Mouse (Mus musculus): ENCODE results near the gene Ryr1. TPM values are rescaled to one million over a fixed set of nuclear protein-coding genes. Genes with fewer than 3 reads are reported as not detected.
A peak's percentile ranks its signal among the peaks of the same experiment; 100 is the strongest.

The Ryr1 gene
- polyA plus RNA-seq, 1 experiment from 2014 or later = 0.49 TPM

- H3K4me3 ChIP-seq = peak overlapping the region; percentile 61
- no peaks in the 10 kb centered on the region for H3K27me3 ChIP-seq (ENCODE audit: low read depth, poor library complexity, severe bottlenecking)
- H3K27ac ChIP-seq (replicated peaks) = peak overlapping the region; percentile 85
- H3K4me1 ChIP-seq = peaks cover 30% of the 10 kb centered on the region
- H3K9me3 ChIP-seq (replicated peaks) = peaks cover 8% of the 10 kb centered on the region; the same call in 1 of the 2 replicates
- WGBS = under 1% methylated on average over 11 of the region's 11 CpGs
- H3K36me3 ChIP-seq = no peaks in the 10 kb centered on the region
- DNase-seq (ENCODE audit: low spot score) = peak; percentile 89
Observed at GRCm38 (mm10) chr7:29039604-29039984, 85.4 kb downstream of the Ryr1 start.

GRCm38 (mm10) chr7:29037261-29037660 lies 87.7 kb downstream of the Ryr1 start:
- no peak overlapping the region for H3K4me3 ChIP-seq
- H3K9me3 ChIP-seq (replicated peaks) = peaks cover 8% of the 10 kb centered on the region; the same call in 1 of the 2 replicates
- 87% methylated on average over 6 of the region's 6 CpGs for WGBS
- no peak for DNase-seq (ENCODE audit: low spot score)
- no peak overlapping the region for H3K27ac ChIP-seq (replicated peaks)
- no peaks in the 10 kb centered on the region for H3K36me3 ChIP-seq
- H3K27me3 ChIP-seq (ENCODE audit: low read depth, poor library complexity, severe bottlenecking) = no peaks in the 10 kb centered on the region
- peaks cover 13% of the 10 kb centered on the region for H3K4me1 ChIP-seq

GRCm38 (mm10) chr7:29032685-29033084 lies 92.3 kb downstream of the Ryr1 start:
- H3K4me3 ChIP-seq = no peak overlapping the region
- H3K27me3 ChIP-seq (ENCODE audit: low read depth, poor library complexity, severe bottlenecking) = no peaks in the 10 kb centered on the region
- WGBS = 84% methylated on average over 5 of the region's 5 CpGs
- no peaks in the 10 kb centered on the region for H3K4me1 ChIP-seq
- no peaks in the 10 kb centered on the region for H3K36me3 ChIP-seq
- DNase-seq (ENCODE audit: low spot score) = no peak
- peaks cover 8% of the 10 kb centered on the region; the same call in 1 of the 2 replicates for H3K9me3 ChIP-seq (replicated peaks)
- no peak overlapping the region for H3K27ac ChIP-seq (replicated peaks)

- H3K27me3 ChIP-seq (ENCODE audit: low read depth, poor library complexity, severe bottlenecking) = no peaks in the 10 kb centered on the region
- H3K27ac ChIP-seq (replicated peaks) = no peak overlapping the region
- no peak overlapping the region for H3K4me3 ChIP-seq
- H3K36me3 ChIP-seq = no peaks in the 10 kb centered on the region
- no peak for DNase-seq (ENCODE audit: low spot score)
- 92% methylated on average over 10 of the region's 10 CpGs for WGBS
- no peaks in the 10 kb centered on the region for H3K4me1 ChIP-seq
- H3K9me3 ChIP-seq (replicated peaks) = peaks cover 11% of the 10 kb centered on the region; the same call in 1 of the 2 replicates
Observed at GRCm38 (mm10) chr7:29031641-29032040, 93.3 kb downstream of the Ryr1 start.

GRCm38 (mm10) chr7:29029690-29030656 lies 95.0 kb downstream of the Ryr1 start:
- Histone ChIP-seq H3K4me1 (no peaks in the 10 kb centered on the region), H3K9me3 (replicated peaks) (peaks cover 5% of the 10 kb centered on the region; the same call in 1 of the 2 replicates), H3K36me3 (no peaks in the 10 kb centered on the region), H3K27ac (replicated peaks) (no peak overlapping the region), H3K27me3 (ENCODE audit: low read depth, poor library complexity, severe bottlenecking) (no peaks in the 10 kb centered on the region), H3K4me3 (no peak overlapping the region)
- no peak for DNase-seq (ENCODE audit: low spot score)
- WGBS = 90% methylated on average over 14 of the region's 14 CpGs

- Histone ChIP-seq H3K4me3 (no peak overlapping the region), H3K27ac (replicated peaks) (no peak overlapping the region), H3K27me3 (ENCODE audit: low read depth, poor library complexity, severe bottlenecking) (no peaks in the 10 kb centered on the region), H3K4me1 (no peaks in the 10 kb centered on the region), H3K9me3 (replicated peaks) (0 out of 2 replicates have a peak, but pooled peaks cover 3% of the 10 kb centered on the region), H3K36me3 (no peaks in the 10 kb centered on the region)
- WGBS = 90% methylated on average over 6 of the region's 6 CpGs
- DNase-seq (ENCODE audit: low spot score) = no peak
Observed at GRCm38 (mm10) chr7:29028761-29029160, 96.2 kb downstream of the Ryr1 start.

GRCm38 (mm10) chr7:29026811-29027210 lies 98.2 kb downstream of the Ryr1 start:
- Histone ChIP-seq H3K36me3 (no peaks in the 10 kb centered on the region), H3K9me3 (replicated peaks) (0 out of 2 replicates have a peak, but pooled peaks cover 3% of the 10 kb centered on the region), H3K27ac (replicated peaks) (no peak overlapping the region), H3K27me3 (ENCODE audit: low read depth, poor library complexity, severe bottlenecking) (no peaks in the 10 kb centered on the region), H3K4me3 (no peak overlapping the region), H3K4me1 (no peaks in the 10 kb centered on the region)
- 74% methylated on average over 4 of the region's 4 CpGs for WGBS
- no peak for DNase-seq (ENCODE audit: low spot score)

- Histone ChIP-seq H3K4me3 (no peak overlapping the region), H3K36me3 (no peaks in the 10 kb centered on the region), H3K27ac (replicated peaks) (no peak overlapping the region), H3K9me3 (replicated peaks) (0 out of 2 replicates have a peak, but pooled peaks cover 3% of the 10 kb centered on the region), H3K4me1 (no peaks in the 10 kb centered on the region), H3K27me3 (ENCODE audit: low read depth, poor library complexity, severe bottlenecking) (peaks cover 4% of the 10 kb centered on the region)
- 89% methylated on average over 5 of the region's 5 CpGs for WGBS
- no peak for DNase-seq (ENCODE audit: low spot score)
Observed at GRCm38 (mm10) chr7:29026195-29026594, 98.8 kb downstream of the Ryr1 start.

GRCm38 (mm10) chr7:29025566-29025965 lies 99.4 kb downstream of the Ryr1 start:
- Histone ChIP-seq H3K9me3 (replicated peaks) (0 out of 2 replicates have a peak, but pooled peaks cover 3% of the 10 kb centered on the region), H3K27ac (replicated peaks) (no peak overlapping the region), H3K4me1 (no peaks in the 10 kb centered on the region), H3K4me3 (no peak overlapping the region), H3K27me3 (ENCODE audit: low read depth, poor library complexity, severe bottlenecking) (peaks cover 10% of the 10 kb centered on the region), H3K36me3 (no peaks in the 10 kb centered on the region)
- DNase-seq (ENCODE audit: low spot score) = no peak
- 85% methylated on average over 7 of the region's 7 CpGs for WGBS

GRCm38 (mm10) chr7:29023514-29023913 lies 101.5 kb downstream of the Ryr1 start:
- Histone ChIP-seq H3K36me3 (no peaks in the 10 kb centered on the region), H3K9me3 (replicated peaks) (0 out of 2 replicates have a peak, but pooled peaks cover 3% of the 10 kb centered on the region), H3K27me3 (ENCODE audit: low read depth, poor library complexity, severe bottlenecking) (peaks cover 31% of the 10 kb centered on the region), H3K4me3 (no peak overlapping the region), H3K27ac (replicated peaks) (no peak overlapping the region), H3K4me1 (peaks cover 12% of the 10 kb centered on the region)
- no peak for DNase-seq (ENCODE audit: low spot score)
- 91% methylated on average over 8 of the region's 8 CpGs for WGBS

- peaks cover 41% of the 10 kb centered on the region for H3K27me3 ChIP-seq (ENCODE audit: low read depth, poor library complexity, severe bottlenecking)
- H3K4me1 ChIP-seq = peaks cover 12% of the 10 kb centered on the region
- WGBS = 85% methylated on average over 8 of the region's 8 CpGs
- 0 out of 2 replicates have a peak, but pooled peaks cover 3% of the 10 kb centered on the region for H3K9me3 ChIP-seq (replicated peaks)
- no peak for DNase-seq (ENCODE audit: low spot score)
- H3K27ac ChIP-seq (replicated peaks) = no peak overlapping the region
- no peaks in the 10 kb centered on the region for H3K36me3 ChIP-seq
- no peak overlapping the region for H3K4me3 ChIP-seq
Observed at GRCm38 (mm10) chr7:29022479-29022878, 102.5 kb downstream of the Ryr1 start.

GRCm38 (mm10) chr7:29019447-29020220 lies 105.3 kb downstream of the Ryr1 start:
- DNase-seq (ENCODE audit: low spot score) = peak; percentile 34
- Histone ChIP-seq H3K4me3 (peak overlapping the region; percentile 48), H3K27me3 (ENCODE audit: low read depth, poor library complexity, severe bottlenecking) (peaks cover 53% of the 10 kb centered on the region), H3K36me3 (no peaks in the 10 kb centered on the region), H3K4me1 (peaks cover 12% of the 10 kb centered on the region), H3K9me3 (replicated peaks) (peaks cover 10% of the 10 kb centered on the region), H3K27ac (replicated peaks) (peak overlapping the region; percentile 15; the same call in 1 of the 2 replicates)
- WGBS = 5% methylated on average over 86 of the region's 88 CpGs

Measured in midbrain, embryonic 10.5 days (tissue).